Mouse (Mus musculus): ENCODE results near the gene Epha4. TPM values are rescaled to one million over a fixed set of nuclear protein-coding genes. Genes with fewer than 3 reads are reported as not detected.

Epha4 gene
- polyA plus RNA-seq, 3 experiments from 2014 or later: 0.39 TPM; not detected in 2

GRCm38 (mm10) chr1:77401465-77401864, 113.4 kb downstream of the Epha4 start:
- no peak for ATAC-seq

DNA sequence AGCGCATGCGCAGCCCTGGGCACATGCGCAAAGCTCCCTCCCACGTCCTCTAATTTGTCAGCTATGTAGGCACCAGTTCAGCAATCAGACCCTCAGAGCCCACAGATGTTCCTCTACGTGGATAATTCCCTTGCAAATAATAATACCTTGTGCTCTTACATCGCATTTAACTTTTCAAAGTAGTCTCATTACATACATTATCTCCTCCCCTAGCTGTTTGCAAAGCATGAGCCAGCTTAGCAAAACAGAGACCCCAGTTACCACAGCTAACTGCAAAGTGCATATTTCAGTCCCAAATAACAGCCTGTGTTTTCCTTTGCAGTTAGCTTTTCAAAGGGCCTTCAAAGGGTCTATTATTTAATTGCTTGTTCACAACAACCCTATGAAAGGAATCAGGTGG, 123.3 kb downstream of the Epha4 start:
- ATAC-seq: no peak

- ATAC-seq: no peak
Observed at GRCm38 (mm10) chr1:77389069-77389468, 125.8 kb downstream of the Epha4 start.

- ATAC-seq: no peak
Observed at GRCm38 (mm10) chr1:77388556-77388955, 126.3 kb downstream of the Epha4 start.

DNA sequence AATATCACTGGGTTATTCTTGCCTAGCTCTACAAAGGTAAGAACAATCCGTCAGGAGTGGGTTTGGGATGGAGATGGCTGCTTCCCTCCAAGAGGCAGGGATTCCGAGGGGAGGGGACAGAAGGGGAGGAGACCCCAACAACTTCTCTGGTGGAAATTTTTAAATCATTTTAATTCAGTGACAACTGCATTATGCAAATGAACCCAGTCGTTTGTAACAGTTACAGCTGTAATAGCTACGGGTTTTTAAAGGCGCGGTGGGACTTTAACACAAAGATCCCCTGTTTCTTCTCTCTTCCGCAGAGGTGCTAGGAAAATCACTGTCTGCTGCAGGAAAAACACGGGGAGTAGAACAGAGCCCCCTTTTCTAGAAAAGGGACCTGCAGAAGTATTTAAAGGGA, 129.3 kb downstream of the Epha4 start:
- ATAC-seq: no peak

DNA sequence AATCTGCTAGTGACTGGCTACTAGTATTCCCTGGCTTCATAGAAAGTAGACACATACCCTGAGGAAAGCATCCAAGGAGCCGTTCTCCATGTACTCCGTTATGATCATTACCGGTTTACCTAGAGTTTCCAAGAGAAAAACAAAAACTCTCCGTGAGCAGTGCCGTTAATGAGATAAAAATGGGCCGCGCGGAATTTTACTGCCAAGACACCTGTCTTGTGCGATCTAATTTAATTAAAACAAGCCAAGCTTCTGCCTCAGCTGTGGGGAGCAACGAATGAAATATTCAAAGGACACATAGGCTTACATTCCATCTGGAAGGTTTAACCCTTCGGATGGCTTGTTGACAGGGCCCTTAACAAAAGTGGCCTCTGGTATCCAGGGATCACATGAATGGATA, 131.4 kb downstream of the Epha4 start:
- no peak for ATAC-seq

- ATAC-seq: no peak
Observed at GRCm38 (mm10) chr1:77377550-77377980, 137.3 kb downstream of the Epha4 start.

DNA sequence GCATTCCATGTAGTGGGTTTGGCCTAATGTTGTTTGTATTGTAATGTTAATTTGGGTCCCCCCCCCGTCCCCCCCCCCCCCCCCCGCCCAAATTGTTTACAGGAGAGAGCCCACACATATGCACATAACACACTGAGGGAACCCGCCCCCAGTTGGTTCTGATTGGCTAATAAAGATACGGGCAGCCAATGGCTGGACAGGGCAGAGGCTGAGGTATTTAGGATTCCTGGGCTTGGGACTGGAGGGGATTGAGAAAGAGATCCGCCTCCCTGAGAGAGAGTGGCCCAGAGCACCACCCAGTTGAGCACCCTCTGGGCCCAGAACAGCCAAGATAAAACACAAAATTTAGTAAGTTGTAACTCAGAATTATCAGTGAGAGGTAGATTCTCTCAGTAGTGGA, 140.8 kb downstream of the Epha4 start:
- no peak for ATAC-seq

GRCm38 (mm10) chr1:77370921-77371320, 144.0 kb downstream of the Epha4 start:
- ATAC-seq: no peak

DNA sequence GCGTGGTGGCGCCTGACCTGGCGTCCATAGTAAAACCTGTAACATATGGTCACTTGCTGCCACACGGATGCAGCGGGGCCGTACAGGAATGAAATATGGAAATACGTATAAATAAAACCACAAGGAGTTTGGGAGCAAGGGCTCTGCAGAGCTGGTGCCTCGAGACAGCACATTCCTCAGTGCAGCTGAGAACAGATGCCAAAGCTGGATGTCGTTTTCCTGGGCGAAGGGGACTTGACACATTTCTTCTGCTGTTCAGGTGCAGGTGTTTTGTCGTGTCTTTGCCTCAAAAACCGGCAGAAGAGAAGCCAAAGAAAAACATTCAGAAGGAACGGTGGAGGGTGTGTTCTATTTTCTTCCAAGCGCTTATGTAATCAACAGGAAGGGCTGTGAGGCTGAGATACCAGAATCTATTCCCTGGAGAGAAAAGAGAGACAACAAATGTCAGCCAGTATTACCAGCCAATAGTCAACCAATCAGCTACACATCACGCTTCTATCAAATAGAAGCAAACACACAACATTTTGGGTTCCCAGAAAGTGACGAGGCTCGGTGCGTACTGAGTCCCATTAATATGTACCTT, 145.5 kb downstream of the Epha4 start:
- ATAC-seq: no peak

DNA sequence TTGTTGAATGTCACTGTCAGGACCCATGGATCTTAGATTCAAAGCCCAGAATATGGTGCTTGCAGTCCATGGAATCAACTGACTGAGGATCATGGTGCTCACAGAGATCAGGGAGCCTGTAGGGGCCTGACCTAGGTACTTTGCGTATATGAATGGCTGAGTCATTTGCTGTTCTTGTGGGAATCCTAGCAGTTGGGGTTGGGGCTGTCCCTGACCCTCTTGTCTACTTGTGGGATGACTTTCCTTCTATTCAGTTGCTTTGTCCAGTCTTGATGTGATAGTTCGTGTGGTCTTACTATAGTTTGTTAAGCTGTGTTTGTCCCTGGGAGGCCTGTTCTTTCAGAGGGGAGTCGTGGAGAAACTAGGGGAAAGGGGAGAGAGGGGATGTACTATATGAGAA, 149.0 kb downstream of the Epha4 start:
- no peak for ATAC-seq

DNA sequence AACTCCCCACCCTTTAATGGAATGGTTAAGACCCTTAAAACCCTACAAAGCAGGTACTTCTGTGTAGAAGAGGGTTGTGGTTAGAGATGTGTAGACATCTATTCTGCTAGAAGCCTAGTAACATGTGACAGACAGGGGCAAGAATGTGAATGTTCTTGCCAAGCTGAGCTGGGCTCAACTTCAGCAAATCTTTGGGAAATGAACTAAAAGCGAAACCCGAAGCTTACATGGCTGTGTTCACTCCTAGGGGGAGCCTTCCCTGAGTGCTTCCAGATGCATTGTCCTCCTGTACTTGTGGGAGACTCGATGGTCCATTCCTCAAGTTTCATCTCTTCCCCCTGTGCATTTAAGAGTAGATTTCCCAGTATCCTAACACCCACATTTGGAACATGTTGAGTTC, 150.3 kb downstream of the Epha4 start:
- no peak for ATAC-seq

GRCm38 (mm10) chr1:77363848-77364247, 151.0 kb downstream of the Epha4 start:
- ATAC-seq: no peak

DNA sequence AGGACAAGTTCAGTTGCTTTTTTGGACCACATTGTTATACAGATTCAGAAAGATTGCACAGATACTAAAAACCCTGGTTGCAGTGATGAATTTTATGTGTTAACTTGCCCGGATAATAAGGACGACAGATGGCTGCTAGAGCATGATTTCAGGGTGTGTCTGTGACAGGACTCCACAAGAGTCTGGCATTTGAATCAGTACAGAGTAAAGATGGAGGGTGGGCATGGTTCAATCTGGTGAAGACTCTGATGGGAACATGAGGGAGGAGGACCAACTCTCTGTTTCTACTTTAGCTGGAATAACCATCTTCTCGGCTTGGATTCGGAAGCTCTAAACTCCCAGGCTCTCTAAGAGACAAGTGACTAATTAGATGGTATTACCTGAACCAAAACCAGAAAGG, 168.4 kb downstream of the Epha4 start:
- no peak for ATAC-seq

- no peak for ATAC-seq
Observed at GRCm38 (mm10) chr1:77343792-77344191, 171.1 kb downstream of the Epha4 start.

DNA sequence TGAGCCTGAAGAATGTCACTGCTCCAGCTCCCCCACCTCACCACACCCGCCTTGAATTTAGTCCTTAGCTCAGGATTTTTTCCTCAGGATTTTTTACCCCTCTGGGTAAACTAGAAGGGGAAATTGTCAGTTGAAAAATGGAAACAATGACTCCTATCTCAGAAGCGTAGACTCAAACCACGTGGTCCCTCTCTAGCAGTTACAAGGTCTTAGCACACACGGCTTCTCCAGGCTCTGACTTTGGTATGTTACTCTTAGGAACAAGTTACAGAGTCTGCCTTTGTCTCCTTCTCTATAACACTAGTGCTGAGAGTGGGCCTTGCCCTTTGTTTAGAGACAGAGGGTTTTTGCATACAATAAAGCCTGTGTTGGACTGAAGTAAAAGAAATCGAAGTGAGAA, 175.2 kb downstream of the Epha4 start:
- ATAC-seq: no peak

DNA sequence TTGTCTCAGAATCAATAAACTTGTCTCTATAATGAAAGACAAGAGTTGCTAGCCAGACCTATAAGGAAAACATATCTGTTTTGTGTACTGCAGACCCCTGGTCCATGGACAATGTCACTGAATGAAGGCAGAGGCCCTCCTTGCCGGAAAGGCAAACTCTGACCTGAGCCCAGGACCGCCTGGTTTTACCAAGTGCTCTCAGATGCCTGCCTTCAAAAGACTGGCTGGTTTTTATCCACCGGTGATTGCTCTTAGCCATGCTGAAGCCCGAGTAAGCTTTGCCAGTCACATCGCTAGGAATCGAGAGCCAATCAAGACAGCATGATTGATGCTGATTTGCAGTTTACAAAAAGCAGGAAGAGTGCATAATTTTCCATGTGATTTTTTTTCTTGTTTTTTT, 176.5 kb downstream of the Epha4 start:
- no peak for ATAC-seq

- ATAC-seq: no peak
Observed at GRCm38 (mm10) chr1:77336937-77337336, 178.0 kb downstream of the Epha4 start.

DNA sequence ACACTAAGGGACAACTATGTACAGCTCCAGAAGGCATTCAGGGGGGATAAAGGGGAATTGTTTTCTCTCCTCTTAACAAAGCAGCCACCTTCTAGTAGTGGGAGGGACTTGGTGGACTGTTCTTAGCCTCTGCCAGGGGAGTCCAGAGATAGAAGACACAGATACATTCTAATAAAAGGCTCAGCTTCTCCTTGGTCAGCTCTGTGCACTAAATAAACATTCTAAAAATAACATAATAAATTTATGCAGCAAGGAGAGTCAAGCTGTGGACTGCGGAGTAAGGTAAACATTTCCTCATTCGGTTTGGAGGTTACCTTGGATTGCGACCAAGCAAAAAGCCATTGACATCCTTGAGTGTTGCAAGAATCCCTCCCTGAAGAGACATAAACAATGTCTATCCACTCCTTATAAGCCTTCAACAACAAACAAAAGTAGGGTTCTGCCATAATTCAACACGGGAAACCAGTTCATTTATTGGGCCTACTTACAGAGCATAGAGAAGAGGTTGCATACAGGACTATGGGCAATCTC, 196.2 kb downstream of the Epha4 start:
- no peak for ATAC-seq
